Mouse (Mus musculus) CH12.LX (cell line): ENCODE data around the gene Sdhaf1. TPM values are rescaled to one million over a fixed set of nuclear protein-coding genes. Genes with fewer than 3 reads are reported as not detected.
A peak's percentile ranks its signal among the peaks of the same experiment; 100 is the strongest.

ENCODE experiments used
- DNase-seq: peaks from one replicate; pipeline ENCODE4 v3.0.0-alpha.2; 2013; ENCODE audit errors: extremely low read depth
- H3K27ac ChIP-seq: 2 replicates; pipeline ENCODE4 v1.5.1; 2012; ENCODE audit warnings: low read depth, mild to moderate bottlenecking, control low read depth, moderate library complexity; ENCODE audit not compliant: insufficient read depth
- H3K27me3 ChIP-seq: replicated peaks from 2 replicates; pipeline ENCODE3; 2012; ENCODE audit warnings: inconsistent platforms
- H3K36me3 ChIP-seq, 2 experiments: replicated peaks in 1 of 2; 2 replicates each; pipeline versions ENCODE3 to v1.6.1; 2012; ENCODE audit warnings: inconsistent platforms in 1 of 2, low read length in 1 of 2, mild to moderate bottlenecking in 1 of 2, mixed read lengths in 1 of 2, moderate library complexity in 1 of 2; ENCODE audit not compliant: control insufficient read depth in 1 of 2, insufficient read depth in 1 of 2
- H3K4me1 ChIP-seq, 2 experiments: 2 replicates each; pipeline ENCODE4 v1.6.1; 2012; ENCODE audit warnings: inconsistent platforms in 1 of 2, moderate library complexity in 1 of 2; ENCODE audit not compliant: insufficient read depth in 2 of 2, control insufficient read depth in 1 of 2
- H3K4me2 ChIP-seq: 2 replicates; pipeline ENCODE4 v1.6.1; 2012; ENCODE audit warnings: low read depth, mild to moderate bottlenecking, control low read depth; ENCODE audit not compliant: poor library complexity, insufficient read depth, severe bottlenecking
- H3K4me3 ChIP-seq, 3 experiments: fragments of 150-350 bp in 1 of 3; sonication (generic) in 1 of 3; replicated peaks in 1 of 3; 2 replicates each; pipeline versions ENCODE3 to v1.5.1; 2011 to 2012; ENCODE audit warnings: low read depth in 2 of 3, low read length in 2 of 3, mild to moderate bottlenecking in 2 of 3, moderate library complexity in 2 of 3, control low read depth in 1 of 3, improper control_type of control experiment in 1 of 3, inconsistent platforms in 1 of 3, mixed read lengths in 1 of 3; ENCODE audit not compliant: poor library complexity in 1 of 3
- H3K79me2 ChIP-seq: replicated peaks from 2 replicates; pipeline ENCODE4 v1.6.1; 2012; ENCODE audit warnings: mild to moderate bottlenecking, moderate library complexity; ENCODE audit not compliant: control insufficient read depth, poor library complexity, insufficient read depth, severe bottlenecking; ENCODE audit errors: extremely low read depth
- H3K9ac ChIP-seq: 2 replicates; pipeline ENCODE4 v1.6.1; 2012; ENCODE audit warnings: low read depth, mild to moderate bottlenecking, control low read depth, moderate library complexity; ENCODE audit not compliant: insufficient read depth
- H3K9me3 ChIP-seq: replicated peaks from 2 replicates; pipeline ENCODE3; 2012; ENCODE audit warnings: low read length, inconsistent platforms, mixed read lengths
- CHD2 ChIP-seq: IDR thresholded peaks from 2 replicates; pipeline ENCODE4 v1.6.1; 2011; ENCODE audit warnings: low read length, improper control_type of control experiment
- CTCF ChIP-seq, 2 experiments: IDR thresholded peaks in 1 of 2; conservative IDR thresholded peaks in 1 of 2; 2 replicates each; pipeline ENCODE4 v1.5.1; 2011 to 2012; ENCODE audit warnings: low read depth in 2 of 2, low read length in 2 of 2, improper control_type of control experiment in 1 of 2, inconsistent platforms in 1 of 2, mild to moderate bottlenecking in 1 of 2, moderate library complexity in 1 of 2
- E2F4 ChIP-seq: IDR thresholded peaks from 2 replicates; pipeline ENCODE4 v1.6.1; 2011; ENCODE audit warnings: low read depth, low read length, improper control_type of control experiment; ENCODE audit not compliant: insufficient replicate concordance
- ETS1 ChIP-seq: conservative IDR thresholded peaks from 2 replicates; pipeline ENCODE4 v1.6.1; 2012; ENCODE audit warnings: low read depth, mild to moderate bottlenecking, inconsistent platforms, low read length, improper control_type of control experiment, moderate library complexity
- HCFC1 ChIP-seq: IDR thresholded peaks from 2 replicates; pipeline ENCODE4 v1.6.1; 2012; ENCODE audit warnings: low read depth, mild to moderate bottlenecking, inconsistent platforms, low read length, improper control_type of control experiment
- MAZ ChIP-seq: IDR thresholded peaks from 2 replicates; pipeline ENCODE4 v1.6.1; 2012; ENCODE audit warnings: low read depth, mild to moderate bottlenecking, inconsistent platforms, low read length, improper control_type of control experiment, moderate library complexity
- MXI1 ChIP-seq: IDR thresholded peaks from 2 replicates; pipeline ENCODE4 v1.6.1; 2011; ENCODE audit warnings: mild to moderate bottlenecking, low read depth, low read length, improper control_type of control experiment
- MYC ChIP-seq: IDR thresholded peaks from 2 replicates; pipeline ENCODE4 v1.6.1; 2011; ENCODE audit warnings: low read depth, mild to moderate bottlenecking, improper control_type of control experiment, low read length
- NELFE ChIP-seq: IDR thresholded peaks from 2 replicates; pipeline ENCODE4 v1.6.1; 2011; ENCODE audit warnings: low read depth, low read length, improper control_type of control experiment
- NRF1 ChIP-seq: IDR thresholded peaks from 2 replicates; pipeline ENCODE4 v1.6.1; 2014; ENCODE audit warnings: low read depth, mild to moderate bottlenecking, inconsistent platforms, low read length, improper control_type of control experiment, moderate library complexity
- PAX5 ChIP-seq: IDR thresholded peaks from 2 replicates; pipeline ENCODE4 v1.6.1; 2012; ENCODE audit warnings: low read length, inconsistent platforms, mixed read lengths
- POLR2A ChIP-seq: IDR thresholded peaks from 2 replicates; pipeline ENCODE4 v1.6.1; 2011; ENCODE audit warnings: low read depth, mild to moderate bottlenecking, improper control_type of control experiment, low read length
- RAD21 ChIP-seq: IDR thresholded peaks from 2 replicates; pipeline ENCODE4 v1.6.1; 2011; ENCODE audit warnings: low read depth, mild to moderate bottlenecking, low read length, improper control_type of control experiment, moderate library complexity
- RCOR1 ChIP-seq: conservative IDR thresholded peaks from 2 replicates; pipeline ENCODE4 v1.6.1; 2012; ENCODE audit warnings: low read depth, mild to moderate bottlenecking, inconsistent platforms, low read length, improper control_type of control experiment
- SMC3 ChIP-seq: IDR thresholded peaks from 2 replicates; pipeline ENCODE4 v1.6.1; 2011; ENCODE audit warnings: low read depth, low read length, improper control_type of control experiment
- TBP ChIP-seq: conservative IDR thresholded peaks from 2 replicates; pipeline ENCODE4 v1.6.1; 2011; ENCODE audit warnings: low read depth, low read length, improper control_type of control experiment
- UBTF ChIP-seq: IDR thresholded peaks from 2 replicates; pipeline ENCODE4 v1.6.1; 2012; ENCODE audit warnings: low read depth, mild to moderate bottlenecking, inconsistent platforms, low read length, improper control_type of control experiment, moderate library complexity
- USF2 ChIP-seq: conservative IDR thresholded peaks from 2 replicates; pipeline ENCODE4 v1.6.1; 2011; ENCODE audit warnings: low read depth, low read length, improper control_type of control experiment
- ZC3H11A ChIP-seq: IDR thresholded peaks from 2 replicates; pipeline ENCODE4 v1.6.1; 2012; ENCODE audit warnings: low read depth, mild to moderate bottlenecking, inconsistent platforms, low read length, improper control_type of control experiment
- dilution Hi-C: fragments of 300-500 bp; cut with MboI; formaldehyde crosslinking; loops from 2 replicates; pipeline ENCODE4 v1.14.3; 2020; ENCODE audit warnings: low sequenced_read_pairs; ENCODE audit not compliant: extremely low pct_unique_long_range_greater_than_20kb, extremely low pct_ligation_motif_present
- in situ Hi-C: fragments of 300-500 bp; cut with MboI; formaldehyde crosslinking; loops from 3 replicates; pipeline ENCODE4 v1.14.3; 2019; ENCODE audit warnings: low sequenced_read_pairs, low pct_ligation_motif_present, low pct_unique_long_range_greater_than_20kb, mixed read lengths
- polyA plus RNA-seq: library from polyadenylated mRNA; unstranded; fragments of >175 nt; gene quantifications from 2 replicates; pipeline ENCODE4 v1.2.1, GENCODE M21; 2012; ENCODE audit warnings: low read depth; ENCODE audit not compliant: insufficient read length
- total RNA-seq, 2 experiments: library from RNA; depleted of rRNA; stranded (reverse); fragments of 300-350 nt in 1 of 2; fragments of >200 nt in 1 of 2; gene quantifications; 2 replicates each; pipeline ENCODE4 v1.2.3; 2012 to 2014

Gene Sdhaf1
- total and polyA plus RNA-seq, 3 experiments = 8.8 to 18.5 (median 12.8) TPM

- Histone ChIP-seq H3K79me2 (no peaks in the 10 kb centered on the region), H3K9me3 (peaks cover 8% of the 10 kb centered on the region), H3K36me3 (no peaks in the 10 kb centered on the region), H3K4me3 (no peak overlapping the region), H3K4me1 (peaks cover 6 to 9% of the 10 kb centered on the region in 2 experiments), H3K27ac (no peak overlapping the region), H3K9ac (peak overlapping the region; percentile 31; the same call in 1 of the 2 replicates), H3K4me2 (peak overlapping the region; percentile 84), H3K27me3 (peaks cover 83% of the 10 kb centered on the region)
- DNase-seq = peak; percentile 93
- TF ChIP-seq USF2 = no peak
- no peak for TF ChIP-seq MYC
- no peak for TF ChIP-seq NRF1
- peak; percentile 25; the same call in 1 of the 2 replicates for TF ChIP-seq POLR2A
- no peak for TF ChIP-seq E2F4
- TF ChIP-seq SMC3 = peak; percentile 57
- TF ChIP-seq CTCF (conservative IDR thresholded peaks at IDR 0.05 in 1 of 2, IDR thresholded peaks at IDR 0.05 in 1 of 2; ENCODE audit: low read depth in 2 of 2, low read length in 2 of 2) = peak; percentile 89 to 90
- peak; percentile 43 for TF ChIP-seq HCFC1
- 0 out of 2 replicates have a peak, but pooled peaks have one; percentile 39 for TF ChIP-seq TBP
- peak; percentile 44 for TF ChIP-seq RAD21
- no peak for TF ChIP-seq MXI1
- dilution Hi-C loops = no loop called here
- in situ Hi-C loops = no loop called here
Measured at GRCm38 (mm10) chr7:30331887-30332286, 8.2 kb upstream of the Sdhaf1 start.

GRCm38 (mm10) chr7:30328379-30328778, 4.7 kb upstream of the Sdhaf1 start:
- no peak overlapping the region for H3K4me3 ChIP-seq
- in situ Hi-C loops (no loop called here), dilution Hi-C loops (no loop called here)
- DNase-seq = no peak
- H3K4me2 ChIP-seq = no peak overlapping the region
- TF ChIP-seq ETS1 = no peak
- no peak for TF ChIP-seq NELFE
- TF ChIP-seq RCOR1 = no peak
- no peak for TF ChIP-seq NRF1
- TF ChIP-seq MAZ = no peak
- TF ChIP-seq UBTF = no peak
- TF ChIP-seq ZC3H11A = no peak
- TF ChIP-seq MXI1 = no peak
- TF ChIP-seq E2F4 = no peak
- no peak for TF ChIP-seq PAX5
- TF ChIP-seq CHD2 = no peak
- TF ChIP-seq, all 38 proteins: peak for 0
- no peak overlapping the region for H3K9ac ChIP-seq
- H3K4me1 ChIP-seq = peaks cover 8 to 25% of the 10 kb centered on the region in 2 experiments
- no peaks in the 10 kb centered on the region for H3K36me3 ChIP-seq
- H3K27ac ChIP-seq = no peak overlapping the region
- H3K79me2 ChIP-seq = no peaks in the 10 kb centered on the region
- peaks cover 18% of the 10 kb centered on the region for H3K9me3 ChIP-seq
- H3K27me3 ChIP-seq = peaks cover 49% of the 10 kb centered on the region
